Mouse (Mus musculus): Measurements from ENCODE around the gene Zfp366. TPM values are rescaled to one million over a fixed set of nuclear protein-coding genes. Genes with fewer than 3 reads are reported as not detected.

The Zfp366 gene
- polyA plus RNA-seq, 1 experiment: not detected

DNA sequence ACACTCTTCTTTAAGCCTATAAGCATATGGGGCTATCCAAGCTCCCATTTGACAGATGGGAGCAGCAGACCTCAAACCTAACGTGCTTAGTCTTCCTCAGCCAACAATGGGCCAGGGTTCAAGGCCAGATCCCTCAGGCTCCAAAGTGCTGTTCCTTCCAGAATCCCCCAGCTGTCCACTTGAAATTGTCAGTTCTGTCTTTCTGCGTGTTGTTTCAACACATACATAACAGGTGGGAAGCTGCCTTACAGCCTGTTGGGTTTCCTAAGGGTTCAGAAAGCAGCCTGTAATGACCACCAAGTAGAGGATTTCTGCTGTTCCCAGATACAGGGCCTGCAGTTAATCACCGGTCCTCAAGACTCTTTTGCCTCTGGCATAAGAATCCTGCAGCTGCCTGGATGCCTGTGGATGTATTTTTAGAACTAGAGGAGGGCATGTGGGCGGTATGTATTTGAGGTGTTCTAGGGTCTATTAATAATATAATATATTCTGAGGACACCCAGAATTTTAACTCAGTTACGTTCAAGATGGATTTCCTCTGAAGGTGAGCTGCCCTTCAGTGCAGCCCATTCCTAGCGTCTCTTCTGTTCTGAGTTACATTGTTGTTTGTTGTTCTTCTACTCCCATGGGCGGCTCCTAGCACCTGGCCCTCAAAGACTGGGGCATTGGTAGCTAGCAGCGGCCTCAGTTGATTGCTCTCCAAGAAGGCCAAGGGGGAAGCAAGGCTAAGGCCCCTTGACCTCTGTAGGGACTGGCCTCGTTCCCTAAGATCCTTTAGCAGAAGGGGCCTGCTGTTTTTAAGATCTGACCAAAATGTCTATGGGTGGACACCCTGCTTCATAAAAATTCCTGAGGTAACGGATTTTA, 41.0 kb downstream of the Zfp366 start:
- H3K36me3 ChIP-seq (ENCODE audit: control insufficient read depth, insufficient read depth): no peaks in the 10 kb centered on the region
- H3K79me3 ChIP-seq (ENCODE audit: low read depth): no peaks in the 10 kb centered on the region
- H3K79me2 ChIP-seq (ENCODE audit: control insufficient read depth, insufficient read depth): no peaks in the 10 kb centered on the region
- TF ChIP-seq CEBPB (IDR thresholded peaks at IDR 0.05; ENCODE audit: low read depth) (no peak), MAX (IDR thresholded peaks at IDR 0.05) (no peak), FOSL1 (IDR thresholded peaks at IDR 0.05; ENCODE audit: insufficient read depth, low read length, poor library complexity, severe bottlenecking) (no peak), MYOG (IDR thresholded peaks at IDR 0.05; ENCODE audit: control insufficient read depth, extremely low read depth, insufficient read length) (no peak), USF1 (IDR thresholded peaks at IDR 0.05; ENCODE audit: low read depth) (no peak), MYOD1 (IDR thresholded peaks at IDR 0.05; ENCODE audit: control insufficient read depth, insufficient read length, low read depth) (no peak), CTCF (IDR thresholded peaks at IDR 0.05; ENCODE audit: control insufficient read depth, insufficient read depth, insufficient read length) (no peak)
- H3K27me3 ChIP-seq (ENCODE audit: control insufficient read depth, insufficient read depth, insufficient read length): no peaks in the 10 kb centered on the region
- no peak overlapping the region for H3ac ChIP-seq (ENCODE audit: control insufficient read depth, insufficient read length, low read depth)
- H3K4me3 ChIP-seq (ENCODE audit: insufficient read depth, poor library complexity, severe bottlenecking): no peak overlapping the region

DNA sequence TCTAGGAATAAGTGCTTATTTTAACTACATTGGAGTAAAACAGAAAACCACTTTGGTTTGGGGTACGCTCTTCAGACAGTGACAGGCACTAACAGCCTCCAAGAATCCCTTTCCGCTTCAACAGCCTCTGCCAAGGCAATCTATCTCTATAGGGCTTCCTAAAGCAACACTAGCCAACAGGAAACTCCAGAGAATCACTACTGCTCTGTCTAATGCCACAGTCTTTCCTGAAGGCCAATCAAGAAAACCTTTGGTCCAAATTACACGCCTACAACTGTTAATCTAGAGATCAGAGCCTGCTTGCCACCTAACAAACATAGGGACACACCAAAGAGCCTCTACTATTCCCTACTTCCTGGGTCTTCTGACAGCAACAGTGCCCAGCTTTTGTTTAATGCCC, 42.2 kb downstream of the Zfp366 start:
- H3K79me2 ChIP-seq (ENCODE audit: control insufficient read depth, insufficient read depth): no peaks in the 10 kb centered on the region
- no peak overlapping the region for H3ac ChIP-seq (ENCODE audit: control insufficient read depth, insufficient read length, low read depth)
- no peaks in the 10 kb centered on the region for H3K79me3 ChIP-seq (ENCODE audit: low read depth)
- no peaks in the 10 kb centered on the region for H3K27me3 ChIP-seq (ENCODE audit: control insufficient read depth, insufficient read depth, insufficient read length)
- no peaks in the 10 kb centered on the region for H3K36me3 ChIP-seq (ENCODE audit: control insufficient read depth, insufficient read depth)
- no peak for TF ChIP-seq MAX (IDR thresholded peaks at IDR 0.05)
- TF ChIP-seq USF1 (IDR thresholded peaks at IDR 0.05; ENCODE audit: low read depth): no peak
- no peak for TF ChIP-seq MYOG (IDR thresholded peaks at IDR 0.05; ENCODE audit: control insufficient read depth, extremely low read depth, insufficient read length)
- TF ChIP-seq FOSL1 (IDR thresholded peaks at IDR 0.05; ENCODE audit: insufficient read depth, low read length, poor library complexity, severe bottlenecking): no peak
- no peak for TF ChIP-seq MYOD1 (IDR thresholded peaks at IDR 0.05; ENCODE audit: control insufficient read depth, insufficient read length, low read depth)
- TF ChIP-seq CTCF (IDR thresholded peaks at IDR 0.05; ENCODE audit: control insufficient read depth, insufficient read depth, insufficient read length): no peak
- TF ChIP-seq CEBPB (IDR thresholded peaks at IDR 0.05; ENCODE audit: low read depth): no peak
- no peak overlapping the region for H3K4me3 ChIP-seq (ENCODE audit: insufficient read depth, poor library complexity, severe bottlenecking)

DNA sequence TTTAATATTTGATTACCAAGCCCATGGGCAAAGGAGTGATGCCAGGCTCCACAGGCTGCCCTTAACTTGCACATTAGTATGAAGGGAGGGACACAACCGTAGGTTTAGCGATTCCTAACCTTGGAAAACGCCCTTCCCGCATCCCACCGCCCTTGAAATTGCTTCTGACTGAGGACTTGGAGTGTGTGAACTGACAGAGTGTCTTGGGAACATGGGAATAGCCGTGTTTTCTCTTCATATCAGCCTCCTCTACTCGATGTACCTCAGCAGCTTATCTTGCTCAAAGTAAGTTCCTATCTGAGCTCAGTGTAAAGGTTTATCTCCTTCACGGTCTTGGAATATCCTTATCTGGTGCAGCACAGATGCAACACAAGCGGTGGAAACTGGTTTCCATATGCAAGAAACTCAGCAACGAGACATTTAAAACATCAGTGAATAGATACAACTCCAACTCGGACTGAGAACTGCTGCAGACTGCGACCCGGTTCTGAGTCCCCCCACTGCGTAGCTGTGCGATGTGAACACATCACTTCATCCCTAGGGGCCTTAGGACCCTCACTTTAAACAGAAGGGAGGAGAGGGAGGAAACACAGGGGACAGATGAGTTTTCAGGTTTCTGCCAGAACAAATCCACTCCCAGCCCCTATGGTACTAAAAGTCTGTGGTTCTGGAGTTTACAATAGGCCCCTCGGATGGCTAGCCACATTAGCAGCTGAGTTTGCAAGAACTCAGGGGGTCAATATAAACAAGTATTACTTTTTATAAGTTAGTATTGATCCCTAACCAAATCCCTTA, 43.0 kb downstream of the Zfp366 start:
- TF ChIP-seq USF1 (IDR thresholded peaks at IDR 0.05; ENCODE audit: low read depth): no peak
- no peak for TF ChIP-seq MYOD1 (IDR thresholded peaks at IDR 0.05; ENCODE audit: control insufficient read depth, insufficient read length, low read depth)
- no peak for TF ChIP-seq MYOG (IDR thresholded peaks at IDR 0.05; ENCODE audit: control insufficient read depth, extremely low read depth, insufficient read length)
- TF ChIP-seq CEBPB (IDR thresholded peaks at IDR 0.05; ENCODE audit: low read depth): no peak
- TF ChIP-seq MAX (IDR thresholded peaks at IDR 0.05): no peak
- TF ChIP-seq FOSL1 (IDR thresholded peaks at IDR 0.05; ENCODE audit: insufficient read depth, low read length, poor library complexity, severe bottlenecking): no peak
- no peak for TF ChIP-seq CTCF (IDR thresholded peaks at IDR 0.05; ENCODE audit: control insufficient read depth, insufficient read depth, insufficient read length)
- Histone ChIP-seq H3ac (ENCODE audit: control insufficient read depth, insufficient read length, low read depth) (no peak overlapping the region), H3K79me3 (ENCODE audit: low read depth) (no peaks in the 10 kb centered on the region)

DNA sequence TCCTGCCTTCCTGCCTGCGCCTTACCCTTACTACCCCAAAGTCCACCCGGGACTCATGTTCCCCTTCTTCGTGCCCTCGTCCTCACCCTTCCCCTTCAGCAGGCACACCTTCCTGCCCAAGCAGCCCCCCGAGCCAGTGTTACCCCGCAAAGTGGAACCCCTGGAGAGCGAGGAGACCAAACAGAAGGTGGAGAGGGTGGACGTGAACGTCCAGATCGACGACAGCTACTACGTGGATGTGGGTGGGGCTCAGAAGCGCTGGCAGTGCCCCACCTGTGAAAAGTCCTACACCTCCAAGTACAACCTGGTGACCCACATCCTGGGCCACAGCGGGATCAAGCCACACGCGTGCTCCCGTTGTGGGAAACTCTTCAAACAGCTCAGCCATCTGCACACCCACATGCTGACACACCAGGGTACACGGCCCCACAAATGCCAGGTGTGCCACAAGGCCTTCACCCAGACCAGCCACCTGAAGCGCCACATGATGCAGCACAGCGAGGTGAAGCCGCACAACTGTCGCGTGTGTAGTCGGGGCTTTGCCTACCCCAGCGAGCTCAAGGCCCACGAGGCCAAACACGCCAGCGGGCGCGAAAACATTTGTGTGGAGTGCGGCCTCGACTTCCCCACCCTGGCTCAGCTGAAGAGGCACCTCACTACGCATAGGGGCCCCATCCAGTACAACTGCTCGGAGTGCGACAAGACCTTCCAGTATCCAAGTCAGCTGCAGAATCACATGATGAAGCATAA, 44.4 kb downstream of the Zfp366 start:
- Histone ChIP-seq H3K79me3 (ENCODE audit: low read depth) (no peaks in the 10 kb centered on the region), H3K79me2 (ENCODE audit: control insufficient read depth, insufficient read depth) (no peaks in the 10 kb centered on the region), H3ac (ENCODE audit: control insufficient read depth, insufficient read length, low read depth) (no peak overlapping the region), H3K27me3 (ENCODE audit: control insufficient read depth, insufficient read depth, insufficient read length) (no peaks in the 10 kb centered on the region), H3K4me3 (ENCODE audit: insufficient read depth, poor library complexity, severe bottlenecking) (no peak overlapping the region), H3K36me3 (ENCODE audit: control insufficient read depth, insufficient read depth) (no peaks in the 10 kb centered on the region)
- TF ChIP-seq CTCF (IDR thresholded peaks at IDR 0.05; ENCODE audit: control insufficient read depth, insufficient read depth, insufficient read length) (no peak), USF1 (IDR thresholded peaks at IDR 0.05; ENCODE audit: low read depth) (no peak), MYOD1 (IDR thresholded peaks at IDR 0.05; ENCODE audit: control insufficient read depth, insufficient read length, low read depth) (no peak), MYOG (IDR thresholded peaks at IDR 0.05; ENCODE audit: control insufficient read depth, extremely low read depth, insufficient read length) (no peak), MAX (IDR thresholded peaks at IDR 0.05) (no peak), CEBPB (IDR thresholded peaks at IDR 0.05; ENCODE audit: low read depth) (no peak), FOSL1 (IDR thresholded peaks at IDR 0.05; ENCODE audit: insufficient read depth, low read length, poor library complexity, severe bottlenecking) (no peak)

More for the DNA sequence above, 43.0 kb downstream of the Zfp366 start:
- H3K36me3 ChIP-seq (ENCODE audit: control insufficient read depth, insufficient read depth): no peaks in the 10 kb centered on the region
- no peaks in the 10 kb centered on the region for H3K27me3 ChIP-seq (ENCODE audit: control insufficient read depth, insufficient read depth, insufficient read length)
- H3K4me3 ChIP-seq (ENCODE audit: insufficient read depth, poor library complexity, severe bottlenecking): no peak overlapping the region
- no peaks in the 10 kb centered on the region for H3K79me2 ChIP-seq (ENCODE audit: control insufficient read depth, insufficient read depth)
